Mouse (Mus musculus) embryo, embryonic 9.5 days (tissue): ENCODE measurements at regions not wholly inside any gene's neighbourhood (a gene's known extent, or its start where the extent isn't known, plus 50 kb on each side); places are given as distances from the start of the nearest gene placed in this dataset.

Experiments
- DNase-seq: peaks from one replicate; pipeline ENCODE4 v3.0.0-alpha.2; 2017; ENCODE audit errors: extremely low spot score

GRCm38 (mm10) chr12:12765490-12766058 lies 176.1 kb downstream of the Mycn start:
- DNase-seq = no peak

- no peak for DNase-seq
These were observed 176.7 kb downstream of the Mycn start for GRCm38 (mm10) chr12:12765055-12765454.

- DNase-seq = no peak
These were observed 177.1 kb downstream of the Mycn start for GRCm38 (mm10) chr12:12764586-12764985.

- no peak for DNase-seq
These were observed 185.3 kb downstream of the Mycn start for GRCm38 (mm10) chr12:12756301-12756948.

- DNase-seq = peak; percentile 40
These were observed 187.9 kb downstream of the Mycn start for GRCm38 (mm10) chr12:12753849-12754248.

- DNase-seq = no peak
These were observed 189.9 kb downstream of the Mycn start for GRCm38 (mm10) chr12:12751670-12752426.

- no peak for DNase-seq
These were observed 192.0 kb downstream of the Mycn start for GRCm38 (mm10) chr12:12749690-12750089.

GRCm38 (mm10) chr12:12746852-12747454 lies 194.8 kb downstream of the Mycn start:
- no peak for DNase-seq

- DNase-seq = no peak
These were observed 197.2 kb downstream of the Mycn start for GRCm38 (mm10) chr12:12744492-12744891.

- no peak for DNase-seq
These were observed 202.9 kb downstream of the Mycn start for GRCm38 (mm10) chr12:12738631-12739331.

GRCm38 (mm10) chr12:12725797-12726196 lies 215.9 kb downstream of the Mycn start:
- DNase-seq = peak; percentile 66

GRCm38 (mm10) chr12:12725075-12725474 lies 216.6 kb downstream of the Mycn start:
- peak; percentile 79 for DNase-seq

- DNase-seq = peak; percentile 51
These were observed 217.8 kb downstream of the Mycn start for GRCm38 (mm10) chr12:12723724-12724487.

- DNase-seq = peak; percentile 74
These were observed 218.6 kb downstream of the Mycn start for GRCm38 (mm10) chr12:12722982-12723661.

- no peak for DNase-seq
These were observed 225.0 kb downstream of the Mycn start for GRCm38 (mm10) chr12:12716691-12717090.

- DNase-seq = no peak
These were observed 225.6 kb downstream of the Mycn start for GRCm38 (mm10) chr12:12715956-12716669.

- DNase-seq = no peak
These were observed 226.2 kb downstream of the Mycn start for GRCm38 (mm10) chr12:12715528-12715927.

- peak; percentile 28 for DNase-seq
These were observed 231.5 kb downstream of the Mycn start for GRCm38 (mm10) chr12:12710184-12710609.

GRCm38 (mm10) chr12:12708954-12709523 lies 232.7 kb downstream of the Mycn start:
- peak; percentile 32 for DNase-seq
